Mouse (Mus musculus) embryonic fibroblast, embryonic 13.5 days (primary cell): ENCODE data around the gene Dip2b.

Experiments
- CTCF ChIP-seq: IDR thresholded peaks from 2 replicates; pipeline ENCODE4 v1.5.1; 2011; ENCODE audit warnings: mild to moderate bottlenecking, control low read depth, low read length, moderate library complexity, borderline replicate concordance; ENCODE audit not compliant: insufficient read depth
- POLR2A ChIP-seq: IDR thresholded peaks from 2 replicates; pipeline ENCODE4 v1.6.1; 2011; ENCODE audit warnings: low read depth, mild to moderate bottlenecking, control low read depth, low read length, moderate library complexity

DNA sequence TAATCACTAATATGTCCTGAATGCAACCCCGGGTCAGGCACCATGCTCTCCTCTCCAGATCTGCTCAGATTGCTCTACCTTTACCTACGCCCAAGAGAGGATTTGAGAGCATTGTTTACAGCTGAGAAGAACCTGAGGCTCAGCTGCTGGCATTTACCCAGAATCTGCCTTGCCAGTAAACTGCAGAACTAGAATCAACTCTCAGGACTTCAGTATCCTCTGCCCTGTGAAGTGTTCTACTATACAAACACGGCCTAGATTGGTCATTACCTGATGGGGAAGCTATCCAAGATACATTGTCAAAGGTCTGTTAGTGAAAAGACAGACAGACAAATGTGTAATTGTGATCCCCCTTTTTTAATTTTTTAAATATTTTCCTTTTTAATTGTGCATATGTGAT is 138.7 kb downstream of the Dip2b start:
- TF ChIP-seq POLR2A (no peak), CTCF (no peak)
